Mouse (Mus musculus) NIH3T3 (cell line): Measurements from ENCODE around the gene Pias1.

Experiments used
- DNase-seq: peaks from one replicate; pipeline ENCODE4 v3.0.0-alpha.2; 2012; ENCODE audit warnings: low read depth

The Pias1 gene

DNA sequence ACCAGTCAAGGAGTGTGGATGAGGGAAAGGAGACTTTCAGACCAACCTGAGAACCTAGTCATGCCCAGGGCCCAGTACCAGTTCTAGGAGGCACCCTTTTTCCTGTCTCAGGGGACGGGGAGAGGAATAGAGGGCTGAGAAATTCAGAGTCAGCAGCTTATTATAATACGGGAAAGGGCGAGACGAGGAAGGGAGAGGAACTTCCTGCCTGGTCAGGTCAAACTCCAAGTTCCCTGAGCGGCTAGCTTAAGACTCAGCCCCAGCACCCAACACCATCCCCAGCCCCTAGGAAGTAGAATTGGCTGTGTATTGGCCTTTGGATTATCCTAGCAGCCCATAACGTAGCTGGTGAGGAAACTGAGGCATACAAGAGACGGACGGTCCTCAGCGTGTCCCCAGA, 130.5 kb downstream of the Pias1 start:
- DNase-seq = no peak

DNA sequence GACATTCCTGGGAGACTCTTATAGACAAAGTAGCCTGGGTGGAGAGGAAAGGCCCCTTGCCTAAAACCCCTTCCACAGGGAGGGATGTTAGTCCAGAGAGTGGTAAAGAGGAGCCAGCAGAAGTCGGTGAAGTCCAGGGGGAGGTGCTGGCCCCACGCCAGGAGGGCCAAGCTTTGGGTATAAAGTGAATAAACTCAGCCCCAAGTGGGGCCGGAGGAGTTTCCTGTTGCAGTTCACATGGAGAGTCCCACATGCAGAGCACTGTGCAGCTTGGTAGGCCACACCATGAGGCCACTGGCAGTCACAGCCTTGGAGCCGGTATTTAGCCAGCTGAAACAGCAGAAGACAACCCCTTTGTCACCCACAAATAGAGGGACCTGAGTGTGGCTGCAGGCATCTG, 133.2 kb downstream of the Pias1 start:
- peak; percentile 46 for DNase-seq

DNA sequence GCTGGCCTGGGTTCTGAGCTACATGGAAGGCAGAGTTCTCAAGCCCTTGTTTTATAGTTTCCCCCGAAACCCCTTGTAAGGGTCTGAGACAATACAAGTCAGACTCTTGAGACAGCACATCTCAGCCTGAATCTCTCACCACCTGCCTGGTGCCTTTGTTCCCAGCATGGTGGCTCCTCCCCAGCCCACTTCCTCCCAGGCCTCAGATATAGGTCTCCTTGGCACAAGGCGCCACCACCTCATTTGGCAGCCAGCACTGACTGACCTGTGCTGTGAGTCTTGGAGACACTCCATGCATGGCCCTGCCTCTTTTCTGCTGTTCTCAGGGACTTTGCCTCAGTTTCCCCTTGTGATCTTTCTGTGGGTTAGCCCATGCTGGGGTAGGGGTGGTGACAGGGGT, 136.2 kb downstream of the Pias1 start:
- DNase-seq = no peak

DNA sequence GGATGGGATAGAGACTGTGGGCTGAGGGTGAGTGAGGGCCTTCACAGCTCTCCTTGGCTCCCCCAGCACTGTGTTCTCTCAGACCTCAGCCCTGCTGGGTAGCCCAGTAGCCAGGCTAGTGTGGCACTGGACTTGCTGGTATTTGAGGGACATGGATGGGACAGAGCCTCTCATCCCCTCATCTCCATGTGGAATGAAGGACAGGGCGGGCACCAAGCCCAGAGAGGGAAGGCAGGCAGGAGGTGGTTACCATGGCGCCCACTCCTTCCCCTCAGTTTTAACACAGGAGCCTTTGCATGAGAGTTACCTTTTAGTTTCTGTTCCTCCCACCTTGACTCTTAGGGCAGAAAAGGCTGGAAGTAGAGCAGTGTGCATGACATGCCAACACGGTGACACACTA, 139.1 kb downstream of the Pias1 start:
- no peak for DNase-seq

DNA sequence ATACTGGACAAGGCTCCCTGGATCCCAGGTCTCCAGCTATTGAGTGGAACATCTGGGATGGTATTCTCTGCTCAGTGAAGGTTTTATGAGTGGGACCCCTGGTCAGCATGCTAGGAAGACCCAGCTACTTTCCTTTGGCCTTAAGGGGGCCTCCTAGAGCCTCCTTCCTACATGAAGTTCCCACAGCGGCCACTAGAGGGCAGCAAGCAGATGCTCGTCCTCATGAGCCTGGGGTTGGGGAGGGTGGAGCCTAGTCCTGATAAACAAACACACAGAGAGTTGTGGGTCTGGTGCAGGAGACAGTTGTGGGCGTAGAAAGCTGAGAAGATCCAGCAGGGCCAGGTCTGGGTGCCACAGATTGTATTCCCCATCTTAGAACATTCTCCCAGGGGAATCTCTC, 140.0 kb downstream of the Pias1 start:
- DNase-seq = peak; percentile 92

DNA sequence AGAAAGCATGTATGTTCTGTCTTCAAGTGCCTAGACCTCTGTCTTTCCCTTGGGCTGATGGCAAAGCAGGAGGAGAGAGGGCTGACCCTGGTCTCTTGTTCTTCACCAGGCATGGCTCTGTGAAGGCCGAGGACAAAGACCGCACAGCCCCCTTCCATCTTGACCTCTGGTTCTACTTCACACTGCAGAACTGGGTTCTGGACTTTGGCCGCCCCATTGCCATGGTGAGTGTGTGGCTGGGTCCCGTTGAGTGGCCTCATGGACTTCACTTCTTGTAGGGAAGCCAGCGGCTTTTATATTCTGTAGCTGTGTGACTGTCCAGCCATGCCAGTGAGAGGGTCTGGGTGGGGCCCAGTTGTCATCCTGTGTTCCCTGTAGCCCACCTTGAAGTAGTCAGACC, 143.3 kb downstream of the Pias1 start:
- no peak for DNase-seq

DNA sequence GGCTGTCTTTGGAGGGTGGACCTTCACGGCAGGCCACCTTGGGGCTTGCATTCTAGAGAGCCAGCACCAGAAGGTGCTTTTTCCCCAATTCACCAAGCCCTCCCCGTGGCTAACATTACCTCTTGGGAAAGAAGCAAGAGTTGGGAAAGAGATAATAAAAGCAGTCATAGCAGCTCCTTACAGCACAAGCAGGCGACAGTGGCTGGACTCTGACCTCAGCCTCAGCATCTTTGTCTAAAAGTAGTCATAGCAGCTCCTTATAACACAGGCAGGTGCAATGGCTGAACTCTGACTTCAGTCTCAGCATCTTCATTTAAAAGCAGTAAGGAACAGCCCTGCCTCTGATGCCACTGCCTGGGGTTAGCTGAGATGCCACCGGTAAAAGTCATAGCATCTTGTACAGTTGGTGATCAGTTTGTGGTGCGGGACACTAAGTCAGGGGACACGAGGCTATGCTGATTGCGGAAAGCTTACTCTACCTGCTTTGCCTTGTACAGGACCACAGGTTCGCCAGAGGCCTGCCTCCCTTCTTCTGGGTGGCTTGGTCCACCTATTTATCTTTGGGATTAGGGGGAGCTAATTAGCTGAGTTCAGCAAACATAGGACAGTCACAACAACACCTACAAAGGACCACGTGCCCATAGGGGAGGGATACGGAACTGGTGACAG, 144.2 kb downstream of the Pias1 start:
- DNase-seq = no peak

DNA sequence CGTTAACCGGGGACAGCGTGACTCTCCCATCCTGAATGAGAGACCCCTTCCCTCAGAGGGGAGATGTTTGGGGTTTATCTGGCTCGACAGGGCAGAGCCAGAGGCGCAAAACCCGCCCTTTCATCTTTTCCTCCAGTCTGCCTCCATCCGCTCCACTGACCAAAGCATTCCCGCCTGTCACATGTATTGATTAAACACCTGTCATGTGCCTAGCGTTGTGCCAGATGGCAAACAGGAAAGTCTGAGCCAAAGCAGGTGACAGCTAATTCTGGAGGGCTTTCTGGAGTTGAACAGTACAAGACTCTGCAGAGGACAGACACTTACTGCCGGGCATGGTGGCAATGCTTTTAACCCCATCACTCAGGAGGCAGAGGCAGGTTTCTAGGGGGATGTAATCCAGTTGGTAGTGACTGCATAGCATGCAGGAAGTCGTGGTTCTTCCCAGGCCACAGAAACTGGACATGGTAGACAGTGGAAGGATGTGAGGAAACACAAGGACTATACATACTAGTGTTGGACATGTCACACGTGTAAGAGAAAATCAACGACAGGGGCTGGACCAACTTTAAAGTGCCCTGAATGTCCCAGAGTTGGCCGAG, 148.5 kb downstream of the Pias1 start:
- DNase-seq = peak; percentile 31

DNA sequence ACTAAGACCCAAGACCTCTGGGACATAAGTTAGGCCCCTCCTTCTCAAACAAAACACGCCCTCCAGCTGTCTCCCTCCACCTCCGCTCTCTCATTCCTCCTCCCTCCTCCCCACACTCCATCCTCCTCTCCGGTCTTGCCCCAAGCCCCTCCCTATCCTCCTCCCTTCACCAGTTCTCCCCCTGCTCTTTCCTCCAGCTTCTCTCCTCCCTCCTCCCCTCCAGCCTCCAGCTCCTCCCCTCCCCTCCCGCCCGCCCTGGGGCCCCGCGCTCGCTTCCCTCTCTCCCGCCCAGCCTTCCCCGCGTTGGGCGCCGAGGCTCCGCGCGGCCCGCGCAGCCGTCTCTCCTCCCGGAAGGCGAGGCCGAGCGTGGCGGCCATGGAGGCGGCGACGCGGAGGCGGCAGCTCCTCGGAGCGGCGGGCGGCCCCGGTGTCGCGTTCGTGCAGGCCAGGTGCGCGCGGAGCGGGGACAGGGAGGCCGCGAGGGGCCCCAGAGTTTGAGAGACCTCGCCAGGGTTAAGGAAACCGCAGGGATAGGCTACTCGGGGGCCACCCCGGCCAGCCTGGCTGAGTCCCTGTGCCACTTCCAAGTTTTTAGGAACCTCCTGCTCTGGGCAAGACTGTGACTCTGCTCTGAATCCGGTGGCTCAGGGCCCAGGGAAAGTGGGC, 149.1 kb downstream of the Pias1 start, which contains the start of gene Cln6:
Cln6 (plus strand) TSS at position 280 of the 666 bp plus-strand sequence.
- DNase-seq = peak; percentile 84

DNA sequence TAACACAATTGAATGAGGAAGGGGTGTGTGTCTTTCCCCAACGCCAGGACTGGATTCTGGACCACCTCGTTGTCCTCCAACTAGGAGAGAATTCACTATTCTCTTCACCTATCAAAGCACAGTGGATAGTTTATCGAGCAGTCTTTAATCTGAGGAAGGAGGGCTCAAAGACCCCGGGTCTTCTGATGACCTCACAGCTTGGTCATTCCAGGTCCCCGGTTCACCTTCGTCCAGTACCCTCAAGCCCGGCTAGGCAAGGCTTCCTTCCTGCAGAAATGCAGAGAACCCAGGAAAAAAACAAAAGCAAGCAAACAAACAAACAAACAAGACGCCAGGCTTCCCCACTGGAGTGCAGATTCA, 149.6 kb downstream of the Pias1 start:
- no peak for DNase-seq

DNA sequence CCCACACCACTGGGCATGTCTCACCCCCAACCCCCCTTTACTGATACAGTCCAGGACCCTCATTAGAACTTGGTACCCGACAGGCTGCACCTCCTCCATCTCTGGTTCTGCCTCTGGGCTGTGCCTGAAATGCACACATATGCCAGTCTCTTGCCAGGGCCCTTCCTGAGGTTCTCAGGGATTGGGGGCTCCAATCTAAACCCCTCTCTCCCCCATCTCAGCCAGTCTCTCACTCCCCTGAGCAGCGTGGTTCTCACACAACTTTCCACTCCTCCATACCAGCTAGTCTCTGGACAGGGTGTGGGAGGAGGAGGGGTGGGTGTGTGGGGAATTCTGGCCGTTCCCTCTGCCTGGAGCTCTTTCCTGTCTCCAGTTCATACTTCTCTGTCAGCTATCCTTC, 150.1 kb downstream of the Pias1 start:
- no peak for DNase-seq

DNA sequence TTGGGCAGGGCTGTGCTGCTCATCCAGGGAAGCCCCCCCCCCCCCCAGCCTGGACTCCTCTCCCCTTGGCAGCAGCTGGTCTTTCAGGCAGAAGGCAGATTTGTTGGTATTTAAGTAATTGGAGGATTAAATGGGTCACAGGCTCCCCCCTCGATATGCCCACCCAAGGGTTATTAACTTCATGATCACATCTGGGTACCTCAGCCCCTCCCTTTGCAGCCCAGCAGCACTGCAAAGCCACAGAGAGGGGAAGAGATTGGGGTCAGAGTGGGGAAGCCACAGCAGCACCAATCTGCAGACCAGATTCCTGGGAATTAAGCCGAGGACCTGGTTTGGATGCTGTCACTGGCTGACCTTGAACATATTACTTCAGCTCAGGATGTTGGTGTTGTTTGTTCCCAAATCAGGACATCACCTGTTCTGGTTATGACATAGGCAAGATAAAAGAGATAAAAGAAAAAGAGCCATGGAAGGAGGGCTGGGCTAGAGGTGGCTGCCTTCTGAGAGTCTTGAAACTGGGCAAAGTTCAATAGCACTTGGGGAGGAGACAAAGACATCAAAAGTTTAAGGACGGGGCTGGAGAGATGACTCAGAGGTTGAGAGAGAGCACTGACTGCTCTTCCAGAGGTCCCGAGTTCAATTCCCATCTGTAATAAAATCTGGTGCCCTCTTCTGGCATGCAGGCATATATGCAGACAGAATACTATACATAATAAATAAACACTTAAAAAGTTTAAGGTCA, 151.8 kb downstream of the Pias1 start:
- peak; percentile 34 for DNase-seq

DNA sequence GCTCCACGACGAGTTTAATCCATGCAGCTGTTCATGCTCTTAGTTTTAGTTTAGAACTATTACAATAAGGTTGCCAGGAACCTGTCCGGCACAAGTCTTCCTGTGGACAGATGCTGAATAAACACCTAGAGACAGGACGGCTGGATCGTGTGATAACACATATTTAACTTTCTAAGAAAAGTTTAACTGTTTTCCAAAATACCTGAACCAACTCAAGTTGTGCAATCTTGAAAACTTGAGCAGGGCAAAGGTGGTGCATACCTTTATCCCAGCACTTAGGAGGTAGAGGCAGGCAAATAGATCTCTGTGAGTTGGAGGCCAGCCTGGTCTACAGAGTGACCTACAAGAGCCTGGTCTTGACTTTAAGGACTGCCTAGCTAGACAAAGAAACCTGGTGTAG, 152.8 kb downstream of the Pias1 start:
- no peak for DNase-seq

DNA sequence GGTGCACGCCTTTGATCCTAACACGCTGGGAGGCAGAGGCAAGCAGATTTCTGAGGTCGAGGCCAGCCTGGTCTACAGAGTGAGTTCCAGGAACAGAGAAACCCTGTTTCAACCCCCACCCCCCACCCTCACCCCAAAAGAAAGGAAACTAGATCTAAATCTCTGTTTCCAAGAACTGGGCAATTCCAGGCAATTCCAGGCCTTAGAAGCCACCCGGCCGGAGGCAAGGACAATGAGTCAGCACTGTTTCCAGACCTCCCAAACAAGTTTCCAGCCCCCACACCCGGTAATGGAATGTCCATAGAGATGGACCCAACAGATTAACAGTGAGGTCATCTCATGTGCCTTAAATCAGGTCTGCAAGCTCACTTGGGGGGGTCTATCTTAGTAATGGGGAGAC, 157.8 kb downstream of the Pias1 start:
- peak; percentile 66 for DNase-seq

DNA sequence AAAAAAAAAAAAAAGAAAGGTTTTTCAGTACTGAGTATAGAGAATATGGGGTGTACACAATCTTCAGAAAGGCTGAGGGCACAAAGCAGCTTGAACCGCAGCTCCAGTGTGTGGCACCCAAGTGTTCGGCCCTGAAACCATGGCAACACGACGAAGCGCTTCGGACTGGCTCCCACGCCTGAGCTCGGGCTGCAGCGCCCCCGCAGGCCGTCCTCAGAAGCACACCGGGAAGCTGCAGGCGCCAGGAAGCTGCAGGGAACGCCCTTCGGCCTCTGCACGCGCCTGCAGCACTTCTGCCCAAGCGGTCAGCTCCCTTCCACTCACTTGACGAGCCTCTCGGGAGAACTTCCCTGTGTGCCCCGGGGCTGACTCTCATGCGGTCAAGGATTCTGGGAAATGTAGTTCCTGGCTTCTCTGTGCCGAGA, 159.1 kb downstream of the Pias1 start:
- DNase-seq = peak; percentile 97
